23 mouse cellular contexts compared by ENCODE assay signal in genomic region chr14:38320619-38321340, GRCm38 (mm10).
DNase-seq lines count a peak whose midpoint lies in the region; ATAC-seq and TF ChIP-seq lines count a peak whose summit lies in the region.
"Had no signal": no experiment of that assay in that cellular context is flagged by ENCODE, and none has a peak within 500 bp of the region (broad histone marks: within the 10 kb centered on the region; RNA-seq: fewer than 3 reads in every experiment).

No protein-coding gene starts in this region.

- no peaks in the 10 kb centered on the region for H3K27me3 ChIP-seq in hindbrain, embryonic 10.5 days (ENCODE audit: insufficient read depth, poor library complexity, severe bottlenecking)
- H3K27me3 ChIP-seq in hindbrain, embryonic 13.5 days: no peaks in the 10 kb centered on the region
- no peaks in the 10 kb centered on the region for H3K27me3 ChIP-seq in neural tube, embryonic 11.5 days (ENCODE audit: control insufficient read depth, insufficient read depth, low read length)
- H3K27me3 ChIP-seq: heart, embryonic 15.5 days; limb, embryonic 12.5 days had no signal

- H3K4me2 ChIP-seq in hindbrain, embryonic 13.5 days: no peak overlapping the region
- H3K4me2 ChIP-seq in neural tube, embryonic 11.5 days (ENCODE audit: low read depth): no peak overlapping the region
- H3K4me2 ChIP-seq: heart, embryonic 15.5 days; limb, embryonic 12.5 days; liver, embryonic 11.5 days had no signal

- WGBS in hindbrain, embryonic 10.5 days: 94% methylated on average over 1 of the region's 1 CpGs
- 93% methylated on average over 1 of the region's 1 CpGs for WGBS in hindbrain, embryonic 13.5 days
- 100% methylated on average over 1 of the region's 1 CpGs for WGBS in neural tube, embryonic 11.5 days

- ATAC-seq in hindbrain, embryonic 13.5 days (ENCODE audit: low FRiP score): no peak
- peak; percentile 86 for ATAC-seq in neural tube, embryonic 11.5 days (ENCODE audit: insufficient read depth, low FRiP score, low TSS enrichment)
- no peak for ATAC-seq in granulocyte monocyte progenitor cell, adult 5-6 weeks (replicated peaks; ENCODE audit: poor library complexity, severe bottlenecking)
- ATAC-seq: forebrain, postnatal 0 days; liver, postnatal 0 days had no signal

- H3K9me3 ChIP-seq in hindbrain, embryonic 10.5 days: 0 out of 2 replicates have a peak, but pooled peaks cover 2% of the 10 kb centered on the region
- H3K9me3 ChIP-seq in hindbrain, embryonic 13.5 days: no peaks in the 10 kb centered on the region
- no peaks in the 10 kb centered on the region for H3K9me3 ChIP-seq in neural tube, embryonic 11.5 days (ENCODE audit: control insufficient read depth, low read length)
- H3K9me3 ChIP-seq: heart, embryonic 15.5 days; limb, embryonic 12.5 days had no signal

- no peaks in the 10 kb centered on the region for H3K36me3 ChIP-seq in hindbrain, embryonic 10.5 days
- no peaks in the 10 kb centered on the region for H3K36me3 ChIP-seq in hindbrain, embryonic 13.5 days
- no peaks in the 10 kb centered on the region for H3K36me3 ChIP-seq in neural tube, embryonic 11.5 days (ENCODE audit: control insufficient read depth, insufficient read depth, low read length)
- H3K36me3 ChIP-seq: heart, embryonic 15.5 days; limb, embryonic 12.5 days had no signal

- TF ChIP-seq CTCF in brain, embryonic 14.5 days (IDR thresholded peaks at IDR 0.05; ENCODE audit: borderline replicate concordance, extremely low read depth, insufficient read depth, insufficient read length): no peak

- H3K4me3 ChIP-seq in hindbrain, embryonic 10.5 days: no peak overlapping the region
- no peak overlapping the region for H3K4me3 ChIP-seq in hindbrain, embryonic 13.5 days
- H3K4me3 ChIP-seq in neural tube, embryonic 11.5 days (ENCODE audit: low read depth, low read length): no peak overlapping the region
- H3K4me3 ChIP-seq: heart, embryonic 15.5 days; limb, embryonic 12.5 days had no signal

- peaks cover 10% of the 10 kb centered on the region; the same call in 1 of the 2 replicates for H3K4me1 ChIP-seq in hindbrain, embryonic 10.5 days (replicated peaks)
- 0 out of 2 replicates have a peak, but pooled peaks cover 3% of the 10 kb centered on the region for H3K4me1 ChIP-seq in hindbrain, embryonic 13.5 days (replicated peaks)
- H3K4me1 ChIP-seq in neural tube, embryonic 11.5 days (ENCODE audit: control insufficient read depth, insufficient read depth, low read length): no peaks in the 10 kb centered on the region
- H3K4me1 ChIP-seq: heart, embryonic 15.5 days; limb, embryonic 12.5 days had no signal

- H3K27ac ChIP-seq in hindbrain, embryonic 10.5 days: no peak overlapping the region
- no peak overlapping the region for H3K27ac ChIP-seq in hindbrain, embryonic 13.5 days
- no peak overlapping the region for H3K27ac ChIP-seq in neural tube, embryonic 11.5 days (ENCODE audit: low read depth, low read length)
- H3K27ac ChIP-seq: heart, embryonic 15.5 days; limb, embryonic 12.5 days had no signal

- TF ChIP-seq POLR2A in brain, embryonic 14.5 days (IDR thresholded peaks at IDR 0.05; ENCODE audit: borderline replicate concordance, extremely low read depth, insufficient read depth, insufficient read length, poor library complexity, severe bottlenecking): no peak

- no peak overlapping the region for H3K9ac ChIP-seq in hindbrain, embryonic 13.5 days
- H3K9ac ChIP-seq in neural tube, embryonic 11.5 days (ENCODE audit: low read length): no peak overlapping the region
- H3K9ac ChIP-seq: forebrain, postnatal 0 days; heart, embryonic 15.5 days; limb, embryonic 12.5 days; liver, postnatal 0 days had no signal

- peak; percentile 5 for DNase-seq in hindbrain, embryonic 10.5 days (ENCODE audit: low spot score)
- DNase-seq in neural tube, embryonic 11.5 days (ENCODE audit: low spot score): no peak
- DNase-seq in neural tube, embryonic 10.5 days (ENCODE audit: extremely low spot score, low spot score): no peak
- peak; percentile 34 for DNase-seq in brain, embryonic 14.5 days (ENCODE audit: low read depth)
- DNase-seq in cerebellum, postnatal 25 days: no peak
- DNase-seq: adrenal gland, postnatal 25 days; cerebellum, adult 11 months; cerebellum, adult 9-11 months; forebrain, postnatal 0 days; gastrocnemius, postnatal 36 days; heart, postnatal 36 days; kidney, adult 11 months; kidney, postnatal 4 days; liver, postnatal 0 days; lung, postnatal 10 days; right cerebral cortex, adult 18-20 months; right cerebral cortex, postnatal 4 days; thymus, postnatal 25 days had no signal

Comparison
In these comparisons a context has a peak if more than half of its experiments do, and no peak if none do; other contexts are left out.
1. DNase-seq: peak in hindbrain, embryonic 10.5 days (single experiment) and brain, embryonic 14.5 days (single experiment); none in neural tube, embryonic 11.5 days (single experiment), neural tube, embryonic 10.5 days (single experiment) and cerebellum, postnatal 25 days (0 of 2).